Mouse (Mus musculus): ENCODE data around the gene Purb. TPM values are rescaled to one million over a fixed set of nuclear protein-coding genes. Genes with fewer than 3 reads are reported as not detected.

Gene Purb
- polyA plus RNA-seq (2012; ENCODE audit: low replicate concordance) = 12.2 and 19.2 TPM in 2 replicates

GRCm38 (mm10) chr11:6475867-6476484 is at the start of gene Purb:
Gene Purb, minus strand, starts transcription at chr11:6475917.

GRCm38 (mm10) chr11:6520507-6521173 is 44.9 kb upstream of the Purb start, which contains the start of gene Myo1g:
Gene Myo1g, minus strand, starts transcription at chr11:6520965.

GRCm38 (mm10) chr11:6444077-6444853 is 31.5 kb downstream of the Purb start, which contains the start of gene H2afv:
Gene H2afv, minus strand, starts transcription at chr11:6444443.

Other genes starting within 250 kb of the Purb start
- gene Npc1l1, start 245.8 kb downstream of the Purb start, polyA plus RNA-seq (2012; ENCODE audit: low replicate concordance) = not detected in 2 replicates
- 8.9 and 15.3 TPM in 2 replicates for gene Ddx56, start 208.1 kb downstream of the Purb start, polyA plus RNA-seq (2012; ENCODE audit: low replicate concordance)
- 19.5 and 19.6 TPM in 2 replicates for gene Tmed4, start 201.0 kb downstream of the Purb start, polyA plus RNA-seq (2012; ENCODE audit: low replicate concordance)
- gene Ogdh, start 184.3 kb downstream of the Purb start, polyA plus RNA-seq (2012; ENCODE audit: low replicate concordance) = 11.1 and 80.9 TPM in 2 replicates
- 490 and 546 TPM in 2 replicates for gene Zmiz2, start 86.8 kb downstream of the Purb start, polyA plus RNA-seq (2012; ENCODE audit: low replicate concordance)
- 27.1 and 117 TPM in 2 replicates for gene Ppia, start 60.5 kb downstream of the Purb start, polyA plus RNA-seq (2012; ENCODE audit: low replicate concordance)
- 15.0 and 25.2 TPM in 2 replicates for gene H2afv, start 31.5 kb downstream of the Purb start, polyA plus RNA-seq (2012; ENCODE audit: low replicate concordance)
- 24.2 and 24.7 TPM in 2 replicates for gene Myo1g, start 45.0 kb upstream of the Purb start, polyA plus RNA-seq (2012; ENCODE audit: low replicate concordance)
- 39.3 and 43.8 TPM in 2 replicates for gene Ccm2, start 71.0 kb upstream of the Purb start, polyA plus RNA-seq (2012; ENCODE audit: low replicate concordance)
- 11.9 and 24.1 TPM in 2 replicates for gene Nacad, start 130.1 kb upstream of the Purb start, polyA plus RNA-seq (2012; ENCODE audit: low replicate concordance)
- gene Tbrg4, start 150.2 kb upstream of the Purb start, polyA plus RNA-seq (2012; ENCODE audit: low replicate concordance) = 180 and 342 TPM in 2 replicates
- gene Wap, start 162.7 kb upstream of the Purb start, polyA plus RNA-seq (2012; ENCODE audit: low replicate concordance) = not detected in 2 replicates
- 0.72 TPM in 1 of 2 replicates, not detected in the other for gene Ramp3, start 182.6 kb upstream of the Purb start, polyA plus RNA-seq (2012; ENCODE audit: low replicate concordance)

Measured in leukemia stem cell, adult 10-12 weeks (primary cell).